Mouse (Mus musculus) kidney, postnatal 10 days (tissue): Measurements from ENCODE around the gene Mmp24.

ENCODE experiments used
- DNase-seq: peaks from one replicate; pipeline ENCODE4 v3.0.0; 2021; ENCODE audit warnings: mixed read lengths

Mmp24 gene

DNA sequence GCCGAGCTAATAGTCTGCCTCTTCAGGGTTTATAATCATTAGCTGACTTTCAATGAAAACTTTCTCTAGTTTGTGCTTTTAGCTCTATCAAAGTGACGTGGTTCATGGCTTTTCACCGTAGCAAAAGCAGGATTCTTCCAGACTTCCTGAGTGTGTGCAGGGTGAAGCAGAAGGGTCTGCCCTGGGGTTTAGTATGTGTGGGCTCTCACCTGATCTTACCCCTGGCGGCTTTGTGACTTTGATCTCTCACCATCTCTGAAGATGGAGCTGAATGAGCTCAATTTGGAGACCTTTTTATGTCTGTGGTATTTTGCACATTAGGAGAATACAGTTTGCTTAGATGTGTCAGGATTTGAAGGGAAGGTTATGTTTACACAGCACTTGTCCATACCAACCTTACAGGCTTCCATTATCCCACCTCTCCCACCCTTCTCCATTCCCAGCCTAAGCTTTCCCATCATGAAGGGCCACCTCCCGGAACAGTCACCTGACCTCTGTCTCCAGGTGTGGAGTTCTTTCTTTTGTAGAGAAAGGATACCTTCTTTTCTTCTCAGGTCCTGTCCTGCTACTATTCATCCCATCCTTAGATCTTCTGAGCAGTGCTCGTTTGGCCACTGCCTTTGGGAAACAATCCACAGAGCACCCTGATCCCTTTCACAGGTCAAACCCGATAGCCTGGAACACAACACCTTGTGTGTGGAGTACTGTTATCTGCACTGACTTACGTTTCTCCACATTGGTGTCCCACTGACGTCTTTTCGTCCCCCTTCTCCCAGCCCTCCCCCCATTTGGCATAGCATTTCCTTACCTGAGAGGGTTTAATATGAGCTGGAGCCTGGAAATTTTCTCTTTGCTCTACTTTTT is 1.9 kb downstream of the Mmp24 start:
- DNase-seq: no peak

DNA sequence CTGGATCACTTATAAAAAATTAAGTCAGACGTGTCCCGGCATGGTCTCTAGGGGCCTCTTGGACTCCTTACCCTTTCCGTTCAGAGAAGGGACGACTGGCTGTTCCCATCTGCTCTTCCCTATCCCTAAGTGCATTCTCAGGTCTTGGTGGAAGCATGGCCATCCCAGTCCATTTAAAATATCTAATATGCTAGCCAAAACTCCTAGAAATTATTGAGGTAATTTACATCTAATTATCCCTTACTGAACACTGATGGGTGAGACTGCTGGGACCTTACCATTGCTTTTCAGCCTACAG is 2.5 kb downstream of the Mmp24 start:
- no peak for DNase-seq

GRCm38 (mm10) chr2:155778004-155778403 is 2.9 kb downstream of the Mmp24 start:
- no peak for DNase-seq

GRCm38 (mm10) chr2:155779066-155779465 is 3.9 kb downstream of the Mmp24 start:
- DNase-seq: no peak

- no peak for DNase-seq
These were observed 4.4 kb downstream of the Mmp24 start for GRCm38 (mm10) chr2:155779506-155779905.

DNA sequence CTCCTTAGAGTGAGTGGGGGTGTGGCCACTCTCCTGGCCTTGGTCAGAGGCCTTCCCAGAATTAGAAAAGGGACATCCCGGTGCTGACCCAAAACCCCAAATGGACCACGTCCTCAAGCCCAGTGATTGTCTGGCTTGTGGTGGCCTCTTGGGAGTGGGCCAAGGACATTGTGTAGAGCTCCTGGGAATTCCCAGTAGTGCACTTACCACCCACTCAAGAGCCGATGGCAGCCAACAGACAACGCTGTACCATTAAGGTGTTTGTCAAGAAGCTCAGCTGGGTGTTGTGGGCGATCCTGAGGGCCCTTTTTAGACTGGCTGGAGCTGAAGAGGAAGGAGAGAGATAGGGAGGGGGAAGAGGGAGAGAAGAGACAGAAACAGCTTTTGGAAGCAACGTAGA is 9.4 kb downstream of the Mmp24 start:
- no peak for DNase-seq

- no peak for DNase-seq
These were observed 11.8 kb downstream of the Mmp24 start for GRCm38 (mm10) chr2:155786905-155787304.

- DNase-seq: no peak
These were observed 13.1 kb downstream of the Mmp24 start for GRCm38 (mm10) chr2:155787949-155788931.

DNA sequence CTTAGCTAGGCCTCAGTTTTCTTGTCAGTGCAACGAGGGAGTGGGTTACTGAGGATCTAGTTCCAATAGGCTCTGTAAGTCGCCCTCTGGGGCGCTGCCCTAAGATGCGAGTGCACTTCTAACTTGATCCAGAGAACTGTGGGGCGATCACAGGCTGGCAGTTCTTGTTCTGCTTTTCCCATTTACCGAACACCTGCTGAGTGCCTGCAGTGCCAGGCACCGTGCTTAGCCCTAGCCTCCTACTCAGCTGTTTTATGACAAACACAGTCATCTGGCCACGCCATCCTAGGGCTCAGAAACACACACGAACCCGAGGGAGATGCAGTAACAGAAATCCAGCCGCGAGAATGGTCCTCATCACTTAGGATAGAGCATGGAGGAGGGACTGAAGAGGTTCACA is 17.8 kb downstream of the Mmp24 start:
- DNase-seq: no peak

DNA sequence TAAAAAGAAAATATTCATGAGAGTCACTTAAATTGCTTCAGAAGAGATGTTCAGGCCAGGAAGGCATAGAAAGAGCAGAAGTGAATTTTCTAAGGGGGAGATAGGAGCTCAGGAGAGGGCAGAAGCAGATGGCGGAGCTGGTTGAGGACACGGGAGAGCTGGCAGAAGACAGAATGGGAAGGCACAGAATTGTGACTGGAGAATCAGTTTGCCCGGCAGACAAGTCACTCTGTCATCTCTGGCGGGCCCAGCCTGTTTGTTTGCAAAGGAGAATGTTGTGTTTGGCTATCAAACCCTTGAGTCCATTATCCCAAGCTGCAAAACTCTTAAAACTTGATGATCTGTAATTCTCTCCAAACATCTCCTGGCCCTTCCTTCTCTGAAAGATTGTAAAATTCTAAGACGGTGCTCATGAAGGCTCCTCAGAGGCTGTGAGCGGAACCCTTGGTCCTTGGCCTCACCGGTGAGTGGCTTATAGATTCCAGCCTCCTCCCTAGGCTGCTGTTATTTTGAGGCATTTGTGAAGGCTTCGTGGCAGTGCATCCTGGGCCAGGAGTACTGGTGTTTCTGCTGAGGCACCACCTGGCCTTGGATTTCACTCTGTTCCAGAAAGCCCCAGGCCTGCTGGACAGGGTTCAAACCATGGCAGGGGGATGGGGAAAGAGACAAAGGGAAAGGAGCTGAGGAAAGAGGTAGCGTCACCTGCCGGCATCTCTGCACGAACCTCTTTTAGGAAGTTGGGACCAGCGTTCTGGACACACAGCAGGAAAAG is 19.7 kb downstream of the Mmp24 start:
- DNase-seq: no peak

GRCm38 (mm10) chr2:155798613-155799012 is 23.5 kb downstream of the Mmp24 start:
- DNase-seq: no peak

- DNase-seq: no peak
These were observed 27.6 kb downstream of the Mmp24 start for GRCm38 (mm10) chr2:155802761-155803160.

DNA sequence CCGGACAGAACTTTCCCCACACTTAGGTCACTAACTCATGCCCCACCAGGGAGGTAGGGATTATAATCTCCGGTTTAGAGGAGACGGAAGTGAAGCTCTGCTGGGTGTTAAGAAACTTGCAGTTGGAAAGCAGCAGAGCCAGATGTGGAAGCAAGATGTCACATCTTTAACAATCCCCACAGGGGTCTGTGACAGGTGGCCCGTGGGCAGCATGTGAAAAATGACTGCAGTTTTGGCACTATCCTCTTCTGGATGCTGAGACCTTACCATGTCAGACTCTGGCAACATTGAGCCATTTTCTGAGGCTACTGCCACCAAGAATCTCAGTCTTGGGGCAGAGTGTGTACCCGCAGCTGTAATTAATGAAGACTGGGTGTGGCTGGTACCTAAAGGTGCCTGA is 28.9 kb downstream of the Mmp24 start:
- no peak for DNase-seq

DNA sequence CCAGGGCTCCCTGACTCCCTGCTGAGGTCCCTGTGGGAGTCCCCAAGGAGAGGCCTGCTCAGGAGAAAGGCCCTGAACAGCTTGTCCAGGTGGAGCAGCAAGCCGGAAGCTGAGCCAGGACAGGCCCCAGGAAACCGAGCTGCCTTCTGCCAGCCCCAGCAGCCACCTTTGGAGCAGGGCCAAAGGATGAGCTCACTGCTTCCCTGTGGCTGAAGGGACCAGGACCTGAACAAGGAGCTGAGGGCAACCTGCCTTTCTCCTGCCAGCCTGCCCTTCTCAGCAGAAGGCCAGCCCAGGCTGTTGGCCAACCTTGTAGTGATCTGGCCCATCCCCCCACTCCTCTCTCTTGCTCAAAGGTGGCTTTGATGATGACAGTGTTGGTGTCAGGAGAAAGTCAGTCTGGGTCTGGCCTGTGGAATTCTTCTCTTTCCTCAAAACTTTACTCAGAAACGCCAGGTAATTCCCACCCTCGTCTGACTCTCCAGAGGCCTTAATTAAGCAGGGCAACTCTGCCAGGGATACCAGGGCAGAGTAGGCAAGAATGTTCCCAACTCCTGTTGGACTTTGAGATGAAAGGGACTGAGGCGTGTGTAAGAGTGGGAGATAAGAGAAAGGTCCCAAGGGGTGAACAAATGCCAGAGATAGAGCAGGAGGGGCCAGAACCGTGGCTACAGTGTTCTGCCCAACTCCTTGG is 30.2 kb downstream of the Mmp24 start:
- peak; percentile 60 for DNase-seq

DNA sequence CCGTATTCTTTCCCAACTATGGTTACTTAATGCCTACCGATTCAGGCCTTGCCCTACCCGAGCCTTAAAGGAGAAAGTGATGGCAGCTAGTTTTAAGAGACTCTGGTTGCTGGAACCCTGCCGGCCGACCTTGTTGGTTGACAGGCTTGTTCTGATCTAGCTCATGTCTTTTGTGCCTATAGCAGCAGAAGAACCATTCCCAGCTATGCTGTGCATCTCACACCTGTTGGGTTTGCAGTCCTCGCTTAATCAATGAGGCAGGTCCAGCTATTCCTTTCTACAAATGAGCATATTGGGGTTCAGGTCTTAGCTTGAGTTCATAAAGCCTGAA is 30.7 kb downstream of the Mmp24 start:
- no peak for DNase-seq

DNA sequence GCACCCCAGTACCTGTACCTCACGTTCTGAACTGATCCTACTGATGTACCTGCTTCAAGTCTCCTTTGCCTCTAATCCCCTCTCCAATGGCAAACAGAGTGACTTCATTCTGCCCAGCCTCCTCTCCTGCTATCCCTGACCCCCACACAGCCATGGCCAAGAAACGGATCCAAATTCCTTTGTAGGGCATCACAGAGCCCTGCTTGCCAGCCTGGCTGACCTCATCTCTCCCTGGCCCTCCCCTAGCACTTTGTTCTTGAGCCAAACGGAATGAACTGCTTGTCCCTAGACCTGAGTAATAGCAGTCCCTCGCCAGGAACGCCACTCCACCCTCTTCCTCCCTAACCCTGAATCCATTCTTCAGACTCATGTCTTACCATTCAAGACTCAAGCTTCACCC is 31.4 kb downstream of the Mmp24 start:
- DNase-seq: no peak

GRCm38 (mm10) chr2:155807408-155807807 is 32.3 kb downstream of the Mmp24 start:
- no peak for DNase-seq

GRCm38 (mm10) chr2:155809620-155810019 is 34.5 kb downstream of the Mmp24 start:
- no peak for DNase-seq

- peak; percentile 85 for DNase-seq
These were observed 36.8 kb downstream of the Mmp24 start for GRCm38 (mm10) chr2:155811821-155812396.

GRCm38 (mm10) chr2:155812637-155813036 is 37.5 kb downstream of the Mmp24 start:
- DNase-seq: no peak

GRCm38 (mm10) chr2:155814829-155815228 is 39.7 kb downstream of the Mmp24 start:
- no peak for DNase-seq

DNA sequence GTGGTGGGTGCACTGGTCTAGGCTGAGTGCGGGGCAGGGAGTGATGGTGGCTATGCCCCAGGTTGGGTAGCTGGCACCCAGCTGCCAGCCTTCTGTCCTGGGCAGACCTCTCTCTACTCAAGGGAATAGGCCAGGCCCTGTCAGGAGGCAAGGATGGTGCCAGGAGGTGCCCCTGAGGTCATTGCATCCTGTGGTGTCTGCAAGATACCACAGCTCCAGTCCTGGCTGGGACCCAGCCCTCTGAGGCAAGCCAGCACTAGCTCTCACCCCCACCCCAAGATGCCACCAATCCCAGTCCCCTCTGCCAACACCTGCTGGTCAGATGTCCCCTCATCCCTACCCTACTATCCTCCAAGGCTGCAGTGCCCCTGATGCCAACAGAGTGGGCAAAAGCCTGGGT is 41.0 kb downstream of the Mmp24 start:
- no peak for DNase-seq
